Mouse (Mus musculus) c-Kit-positive CD71-positive TER-119-positive erythroid progenitor cells, embryonic 14.5 days (primary cell): ENCODE results near the gene Mphosph9.
"Not testable (repeated sequence)": the region's sequence is repeated elsewhere in the genome, so short reads cannot be mapped to it uniquely, and the experiment has no call there.

Source experiments
- DNase-seq: peaks from one replicate; pipeline ENCODE4 v3.0.0-alpha.2; 2013; ENCODE audit warnings: low spot score

Gene Mphosph9

DNA sequence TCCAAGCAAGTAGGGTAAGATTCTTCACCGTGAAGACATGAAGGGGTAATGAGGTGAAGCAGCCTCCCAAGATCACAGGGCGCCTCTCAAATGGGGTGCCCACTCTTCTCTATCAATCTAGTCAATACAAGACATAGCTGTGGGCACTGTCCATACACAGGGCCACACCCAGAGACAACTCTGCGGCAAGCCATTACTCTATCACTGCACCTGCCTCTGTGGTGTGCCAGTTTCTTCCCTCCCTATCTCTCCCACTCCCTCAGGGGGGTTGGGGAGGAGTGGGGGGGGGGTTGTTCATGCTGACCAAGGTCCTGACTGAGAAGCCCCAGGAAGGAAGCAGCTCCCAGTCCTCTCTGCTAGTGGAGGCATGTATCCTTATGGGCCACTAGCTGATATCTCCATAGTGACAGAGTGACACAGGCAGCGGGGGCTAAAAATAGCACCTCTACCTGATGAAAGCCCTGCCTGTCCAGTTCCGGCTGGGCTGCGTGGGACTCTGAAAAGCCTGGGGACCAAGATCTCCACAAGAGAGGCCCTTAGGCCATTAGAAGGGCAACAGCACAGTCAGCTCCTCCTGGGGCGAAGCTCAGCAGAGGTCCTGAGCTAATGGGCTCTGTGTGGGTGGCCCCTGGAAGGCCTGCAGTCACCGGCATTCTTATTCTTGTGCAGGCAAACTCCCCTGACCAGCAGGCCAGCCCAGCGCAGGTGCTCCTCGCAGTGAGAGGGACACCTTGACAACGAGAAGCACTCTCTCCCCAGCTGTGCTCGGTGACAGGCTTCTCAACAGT, 93.7 kb downstream of the Mphosph9 start:
- DNase-seq: no peak

DNA sequence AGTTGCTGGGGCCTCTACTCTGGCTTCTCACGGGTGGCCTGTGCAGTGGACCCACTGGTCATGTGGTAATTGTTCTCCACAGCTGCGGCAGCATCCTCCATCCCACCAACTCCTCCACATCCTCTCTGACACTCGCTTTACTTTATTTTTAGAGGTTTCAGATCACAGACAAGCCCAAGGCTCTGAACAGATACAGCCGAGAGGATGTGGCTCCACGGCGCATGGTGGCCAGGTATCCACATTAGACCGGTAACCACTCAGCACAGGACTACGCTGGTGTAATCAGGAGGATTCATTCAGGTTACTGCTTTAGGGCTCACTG, 94.7 kb downstream of the Mphosph9 start:
- DNase-seq: no peak

DNA sequence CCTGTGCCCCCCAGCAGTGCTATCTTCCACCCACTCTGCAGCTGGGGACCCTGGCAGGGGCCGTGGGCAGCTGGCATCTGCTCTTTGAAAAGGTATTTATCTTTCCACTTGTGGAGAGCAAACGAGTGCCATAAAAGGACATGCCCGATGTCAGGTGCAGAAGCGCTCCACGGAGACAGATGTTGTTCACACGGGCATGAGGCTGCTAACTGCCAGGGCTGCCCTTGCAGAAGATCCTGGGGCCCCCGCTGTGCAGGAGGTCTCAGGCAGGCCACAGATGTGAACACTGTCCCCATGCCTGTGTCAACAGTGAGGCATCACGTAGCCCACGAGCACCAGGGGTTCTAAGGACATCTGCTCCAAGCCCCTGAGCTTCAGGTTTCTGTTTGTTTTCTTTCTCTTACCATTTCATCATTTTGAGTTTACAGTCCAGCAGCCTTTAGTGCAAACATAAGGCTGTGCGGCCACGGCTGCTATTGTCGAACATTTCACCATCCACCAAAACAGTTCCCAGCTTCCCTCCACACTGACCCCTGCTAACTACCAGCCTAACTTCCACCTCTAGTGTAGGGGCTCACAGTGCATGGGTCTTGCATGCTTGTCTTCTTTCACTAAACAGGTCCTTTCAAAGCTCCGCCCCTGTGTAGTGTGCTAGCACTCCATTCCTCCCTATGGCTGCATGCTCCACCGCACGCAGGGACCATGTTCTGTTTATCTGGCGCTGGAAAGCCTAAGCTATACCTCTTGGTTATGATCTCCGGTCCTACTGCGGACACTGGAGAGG, 95.2 kb downstream of the Mphosph9 start:
- DNase-seq: no peak

DNA sequence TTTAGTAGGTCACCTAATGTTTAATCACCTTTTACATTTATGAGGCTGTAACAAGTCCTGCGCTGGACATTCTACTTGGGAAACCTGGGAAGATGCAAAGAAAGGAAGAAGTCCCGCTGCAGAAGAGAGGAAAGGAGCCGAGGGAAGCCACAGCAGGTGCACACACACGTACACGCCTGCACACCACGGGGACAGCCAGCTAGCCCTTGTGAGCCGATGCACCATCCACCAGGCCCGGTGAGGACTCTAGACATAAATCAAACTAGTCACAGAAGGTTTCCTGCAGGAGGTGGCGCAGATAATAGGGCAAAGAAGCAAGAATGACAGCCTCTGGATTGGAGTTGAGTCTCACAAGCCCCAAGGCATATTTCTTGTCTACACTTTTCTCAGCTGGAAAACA, 97.3 kb downstream of the Mphosph9 start:
- no peak for DNase-seq

GRCm38 (mm10) chr5:124227193-124227592, 100.6 kb downstream of the Mphosph9 start:
- no peak for DNase-seq

GRCm38 (mm10) chr5:124226494-124226893, 101.3 kb downstream of the Mphosph9 start:
- no peak for DNase-seq

GRCm38 (mm10) chr5:124225891-124226290, 101.9 kb downstream of the Mphosph9 start:
- DNase-seq: no peak

GRCm38 (mm10) chr5:124224321-124225092, 103.3 kb downstream of the Mphosph9 start:
- no peak for DNase-seq

GRCm38 (mm10) chr5:124223574-124223973, 104.2 kb downstream of the Mphosph9 start:
- no peak for DNase-seq

GRCm38 (mm10) chr5:124222696-124223095, 105.1 kb downstream of the Mphosph9 start:
- no peak for DNase-seq

GRCm38 (mm10) chr5:124221736-124222040, 106.1 kb downstream of the Mphosph9 start:
- DNase-seq: no peak

DNA sequence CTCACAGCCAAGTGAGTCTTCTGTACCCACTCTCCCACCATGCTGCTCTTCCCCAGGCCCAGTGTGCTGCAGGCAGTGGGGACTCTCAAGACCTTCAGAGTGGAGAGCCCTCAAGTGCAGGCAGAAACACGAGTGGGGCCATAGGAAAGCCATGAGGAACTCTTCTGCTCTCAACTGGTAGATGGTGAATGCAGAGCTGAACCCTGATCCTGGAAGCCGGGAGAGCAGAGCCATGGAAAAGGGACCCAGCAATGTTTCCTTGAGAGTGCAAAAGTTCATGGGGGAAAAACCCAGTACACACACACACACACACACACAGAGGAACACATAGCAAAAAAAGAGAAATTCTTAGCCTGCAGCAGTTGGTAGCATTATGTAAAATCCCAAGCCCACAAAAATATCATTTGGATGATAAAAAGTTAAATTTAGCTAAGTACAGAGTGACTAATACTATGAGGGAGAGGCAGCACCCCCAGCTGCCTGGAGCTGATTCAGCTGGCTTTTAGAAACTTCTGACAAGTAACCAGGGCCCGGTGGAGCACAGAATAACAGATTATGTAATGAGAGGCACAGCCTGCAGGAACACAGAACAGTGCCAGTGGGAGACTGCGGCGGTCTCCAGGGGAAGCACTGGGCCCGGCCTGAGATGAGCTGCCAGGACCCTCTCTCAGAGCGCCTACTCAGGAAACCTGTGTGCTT, 106.6 kb downstream of the Mphosph9 start:
- DNase-seq: no peak

DNA sequence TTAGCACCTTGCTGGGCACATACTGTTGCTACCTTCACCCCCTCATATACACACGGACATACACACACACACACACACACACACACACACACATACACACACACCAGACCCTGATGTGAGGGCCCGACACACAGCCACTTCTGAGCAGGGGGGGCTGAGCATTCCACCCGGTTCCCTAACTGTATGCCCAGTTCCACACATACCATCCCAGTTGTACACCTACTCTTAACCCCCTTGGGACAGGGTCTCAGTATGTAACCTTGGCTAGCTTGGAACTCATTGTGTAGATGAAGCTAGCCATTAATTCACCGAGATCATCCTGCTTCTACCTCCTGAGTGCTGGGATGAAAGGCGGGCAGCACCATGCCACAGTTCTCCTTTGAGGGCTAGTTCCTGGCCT, 107.2 kb downstream of the Mphosph9 start:
- DNase-seq: no peak

DNA sequence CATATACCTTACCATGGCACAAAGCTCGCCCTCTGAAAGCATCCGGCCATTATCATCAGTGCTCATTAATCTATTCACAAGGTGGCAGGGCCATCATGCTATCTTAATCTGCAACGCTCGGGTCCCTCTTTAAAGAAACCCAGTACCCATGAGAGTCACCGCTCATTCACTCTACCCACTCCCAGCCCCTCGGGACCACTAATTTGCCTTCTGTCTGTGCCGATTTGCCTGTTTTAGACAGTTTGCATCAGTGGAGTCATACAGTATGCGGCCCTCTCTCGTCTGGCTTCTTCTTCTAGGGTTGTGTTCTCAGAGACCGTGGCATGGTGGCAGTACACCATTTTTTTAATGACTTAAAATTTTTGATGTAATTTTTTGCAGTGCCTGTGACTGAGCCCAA, 108.3 kb downstream of the Mphosph9 start:
- DNase-seq: no peak

GRCm38 (mm10) chr5:124218986-124219385, 108.8 kb downstream of the Mphosph9 start:
- DNase-seq: no peak

DNA sequence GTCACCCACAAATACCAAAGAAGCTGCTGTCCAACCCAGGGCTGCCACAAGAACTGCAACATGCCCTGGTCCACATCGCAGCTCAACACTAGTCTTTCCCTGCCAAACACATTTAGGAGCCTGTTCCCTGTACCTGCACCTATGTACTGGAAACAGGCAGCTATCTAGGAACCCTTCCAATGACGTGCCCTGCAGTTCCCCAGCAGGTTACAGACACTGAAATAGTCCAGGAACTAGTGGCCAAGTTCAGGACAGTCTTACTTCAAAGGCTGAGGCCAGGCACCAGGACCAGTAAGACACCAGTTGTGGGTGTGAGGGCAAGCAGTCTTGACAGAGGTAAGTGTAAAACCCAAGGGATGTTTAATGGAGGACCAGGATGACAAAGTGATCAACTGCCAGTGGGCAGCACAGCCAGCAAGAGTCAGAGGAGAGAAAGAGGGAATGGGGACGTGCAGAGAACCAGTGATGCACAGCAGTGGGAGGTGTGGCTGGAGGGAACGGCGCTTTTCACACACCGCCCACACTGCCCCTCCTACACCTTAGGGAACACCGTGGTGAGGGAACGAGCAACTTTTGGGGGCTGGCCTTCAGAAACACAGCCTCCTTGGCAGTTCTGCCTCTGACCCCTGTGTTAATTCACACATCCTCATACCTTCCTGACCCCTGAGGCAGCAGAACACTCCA, 110.1 kb downstream of the Mphosph9 start:
- DNase-seq: no peak

- not testable (repeated sequence) for DNase-seq
Measured at GRCm38 (mm10) chr5:124217092-124217491, 110.7 kb downstream of the Mphosph9 start.

DNA sequence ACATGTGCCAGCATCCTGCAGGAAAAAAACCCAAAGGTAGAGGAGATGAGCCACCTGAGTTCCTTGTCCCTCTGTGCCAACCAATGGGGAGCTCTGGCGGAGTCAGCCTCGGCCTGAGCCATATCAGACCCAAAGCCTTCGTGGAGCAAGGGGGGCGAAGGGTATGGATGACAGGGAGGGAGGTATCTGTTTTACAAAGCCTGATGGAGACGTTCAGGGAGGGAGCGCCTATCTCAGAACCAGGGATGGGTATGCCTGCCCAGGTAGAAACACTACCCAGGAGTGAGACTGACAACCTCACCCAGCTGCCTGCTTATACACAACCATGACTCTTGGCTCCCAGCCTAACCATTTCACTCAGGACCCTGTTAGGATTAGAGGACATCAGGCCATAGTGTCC, 111.4 kb downstream of the Mphosph9 start:
- DNase-seq: no peak

GRCm38 (mm10) chr5:124215647-124216046, 112.1 kb downstream of the Mphosph9 start:
- DNase-seq: no peak

DNA sequence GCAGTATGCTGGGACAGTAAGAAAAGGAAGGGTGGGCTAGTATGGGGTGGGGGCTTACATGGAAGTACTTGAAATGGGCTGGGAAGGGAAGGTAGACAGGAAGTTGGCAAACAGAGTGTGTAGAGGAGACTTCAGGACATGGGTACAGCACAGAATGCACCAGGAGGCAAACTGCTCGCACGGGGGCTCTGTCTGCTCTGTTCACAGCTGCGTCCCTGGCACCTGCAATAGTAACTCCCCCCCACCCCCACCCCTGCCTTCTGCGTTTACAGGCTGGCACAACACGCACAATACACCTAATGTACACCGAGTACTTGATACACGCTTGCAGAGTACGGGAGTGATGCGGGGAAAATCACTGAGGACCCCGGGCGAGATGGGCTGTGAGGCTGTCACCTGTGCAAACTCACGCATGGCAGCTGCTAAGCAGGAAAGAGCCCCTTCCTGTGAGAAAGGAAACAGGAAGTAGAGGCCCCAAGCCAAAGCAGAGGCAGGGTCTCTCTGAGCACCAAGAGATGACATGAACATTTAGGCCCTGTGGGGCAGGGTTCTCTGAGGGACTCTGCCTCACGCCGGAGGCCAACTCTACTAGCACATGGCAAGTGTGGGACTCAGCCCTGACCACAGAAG, 113.1 kb downstream of the Mphosph9 start:
- no peak for DNase-seq
